Mouse (Mus musculus) E14TG2a.4 (cell line): ENCODE data around the gene Ptch2.
A peak's percentile ranks its signal among the peaks of the same experiment; 100 is the strongest.

Experiments
- H3K27me3 ChIP-seq: 2 replicates; pipeline ENCODE4 v1.6.1; 2014; ENCODE audit warnings: low read length, control low read depth; ENCODE audit not compliant: insufficient read depth
- H3K36me3 ChIP-seq: 2 replicates; pipeline ENCODE4 v1.6.1; 2014; ENCODE audit warnings: low read length, control low read depth; ENCODE audit not compliant: insufficient read depth
- H3K4me1 ChIP-seq: replicated peaks from 2 replicates; pipeline ENCODE4 v1.6.1; 2014; ENCODE audit warnings: low read depth, low read length, control low read depth
- H3K4me3 ChIP-seq: replicated peaks from 2 replicates; pipeline ENCODE4 v1.5.1; 2014; ENCODE audit warnings: mild to moderate bottlenecking, low read length
- H3K9me3 ChIP-seq: 2 replicates; pipeline ENCODE4 v1.6.1; 2014; ENCODE audit warnings: low read length, control low read depth
- CTCF ChIP-seq: conservative IDR thresholded peaks from 2 replicates; pipeline ENCODE4 v1.5.1; 2014; ENCODE audit warnings: low read length
- NANOG ChIP-seq: IDR thresholded peaks from 2 replicates; pipeline ENCODE4 v1.6.1; 2014; ENCODE audit warnings: borderline replicate concordance, low read length, mixed read lengths
- POU5F1 ChIP-seq: IDR thresholded peaks from 2 replicates; pipeline ENCODE4 v1.6.1; 2014; ENCODE audit warnings: low read length, borderline replicate concordance

Ptch2 gene

DNA sequence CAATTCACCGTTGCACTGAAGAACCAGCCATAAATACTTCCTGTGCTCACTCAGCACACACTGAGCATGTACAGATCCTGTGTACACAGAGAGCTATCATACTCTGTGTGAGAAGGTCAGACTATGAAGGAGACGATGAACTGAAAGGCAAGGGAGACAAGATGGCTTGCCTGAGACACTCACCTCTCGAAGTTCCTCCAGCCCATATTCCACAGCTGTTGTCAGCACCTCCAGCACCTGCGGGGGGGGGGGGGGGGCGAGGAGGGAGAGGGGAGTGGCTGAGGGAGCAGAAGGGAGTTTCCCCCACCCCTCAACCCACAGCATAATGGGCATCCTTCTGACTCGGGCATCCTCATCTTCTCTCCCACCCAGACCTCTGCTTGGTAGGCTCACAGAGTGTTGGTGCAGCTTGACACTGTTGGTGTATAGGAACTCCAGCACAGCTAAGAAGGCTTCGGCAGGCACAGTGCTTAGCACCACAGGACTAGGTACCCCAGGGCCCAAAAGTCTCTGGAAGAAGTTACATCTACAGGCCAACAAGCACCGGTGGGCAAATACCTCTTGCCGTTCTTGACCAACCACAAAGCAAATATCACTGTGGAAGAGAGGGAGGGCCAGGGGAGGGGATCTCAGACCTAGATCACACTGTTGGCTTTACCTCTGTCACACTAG, 27.8 kb downstream of the Ptch2 start:
- peaks cover 87% of the 10 kb centered on the region for H3K4me1 ChIP-seq
- TF ChIP-seq POU5F1 (no peak), NANOG (no peak), CTCF (no peak)
- H3K27me3 ChIP-seq = no peaks in the 10 kb centered on the region

DNA sequence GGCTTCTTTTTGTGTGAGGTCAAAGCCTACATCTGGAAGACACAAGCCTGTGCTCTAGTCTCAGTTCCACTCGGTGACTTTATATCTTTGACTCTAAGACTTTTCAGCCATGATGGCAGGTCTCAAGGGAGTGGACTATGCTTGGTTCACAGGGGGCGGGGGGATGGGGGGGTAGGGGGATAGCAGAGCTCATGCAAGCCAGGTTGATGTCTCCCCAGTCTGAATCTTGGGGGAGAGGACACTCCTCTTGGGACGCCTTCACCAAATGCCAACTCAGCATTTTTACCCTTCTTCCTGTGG, 28.3 kb downstream of the Ptch2 start:
- no peaks in the 10 kb centered on the region for H3K9me3 ChIP-seq
- TF ChIP-seq NANOG (no peak), CTCF (no peak), POU5F1 (no peak)
- H3K36me3 ChIP-seq = peaks cover 55% of the 10 kb centered on the region

More for the DNA sequence above, 27.8 kb downstream of the Ptch2 start:
- no peaks in the 10 kb centered on the region for H3K9me3 ChIP-seq
- H3K36me3 ChIP-seq = peaks cover 55% of the 10 kb centered on the region
- H3K4me3 ChIP-seq = peak overlapping the region; percentile 47

DNA sequence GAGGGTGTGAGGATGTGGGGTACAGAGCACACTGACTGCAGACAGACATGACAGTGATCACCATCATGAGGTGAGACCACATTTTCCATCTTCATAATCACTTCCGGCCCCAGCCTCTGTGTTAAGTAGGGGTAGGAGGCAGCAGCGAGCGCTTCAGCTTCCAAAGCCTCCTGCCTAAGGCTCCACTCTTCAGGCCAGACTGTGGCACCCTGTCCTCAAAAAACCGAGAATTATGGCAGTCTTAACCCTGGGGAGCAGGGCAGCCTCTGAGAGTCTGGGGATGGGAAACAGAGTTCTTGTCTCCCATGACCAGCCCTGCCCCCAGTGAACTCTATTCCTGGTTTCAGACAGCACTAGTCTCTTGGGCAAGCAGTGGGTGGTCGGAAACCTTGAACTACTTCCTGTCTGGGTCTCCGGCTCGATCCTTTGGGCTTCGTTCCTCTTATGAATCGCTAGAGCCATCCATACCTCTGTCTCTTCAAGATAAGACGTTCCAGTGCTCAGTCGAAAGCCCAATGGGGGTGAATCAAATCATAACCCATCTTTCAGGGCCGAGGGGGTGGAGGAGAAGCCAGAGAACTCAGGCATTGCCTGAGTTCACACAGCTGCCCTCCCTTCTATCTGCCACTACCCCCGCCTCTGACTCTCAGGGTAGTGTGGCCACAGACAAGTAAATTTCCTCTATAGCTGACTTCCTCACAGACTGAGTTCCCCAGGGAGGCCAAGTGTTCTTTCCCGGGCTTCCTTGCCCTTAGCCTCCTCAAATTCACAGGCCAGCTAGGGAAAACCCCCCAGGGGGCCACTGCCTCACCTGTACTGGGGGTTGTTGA, 28.9 kb downstream of the Ptch2 start:
- peaks cover 60% of the 10 kb centered on the region for H3K36me3 ChIP-seq
- peak overlapping the region; percentile 82 for H3K4me3 ChIP-seq
- TF ChIP-seq CTCF = no peak
- TF ChIP-seq POU5F1 = no peak
- no peak for TF ChIP-seq NANOG
- no peaks in the 10 kb centered on the region for H3K27me3 ChIP-seq
- peaks cover 89% of the 10 kb centered on the region for H3K4me1 ChIP-seq
- no peaks in the 10 kb centered on the region for H3K9me3 ChIP-seq

More for the DNA sequence above, 28.3 kb downstream of the Ptch2 start:
- peaks cover 88% of the 10 kb centered on the region for H3K4me1 ChIP-seq
- peak overlapping the region; percentile 82 for H3K4me3 ChIP-seq
- no peaks in the 10 kb centered on the region for H3K27me3 ChIP-seq

DNA sequence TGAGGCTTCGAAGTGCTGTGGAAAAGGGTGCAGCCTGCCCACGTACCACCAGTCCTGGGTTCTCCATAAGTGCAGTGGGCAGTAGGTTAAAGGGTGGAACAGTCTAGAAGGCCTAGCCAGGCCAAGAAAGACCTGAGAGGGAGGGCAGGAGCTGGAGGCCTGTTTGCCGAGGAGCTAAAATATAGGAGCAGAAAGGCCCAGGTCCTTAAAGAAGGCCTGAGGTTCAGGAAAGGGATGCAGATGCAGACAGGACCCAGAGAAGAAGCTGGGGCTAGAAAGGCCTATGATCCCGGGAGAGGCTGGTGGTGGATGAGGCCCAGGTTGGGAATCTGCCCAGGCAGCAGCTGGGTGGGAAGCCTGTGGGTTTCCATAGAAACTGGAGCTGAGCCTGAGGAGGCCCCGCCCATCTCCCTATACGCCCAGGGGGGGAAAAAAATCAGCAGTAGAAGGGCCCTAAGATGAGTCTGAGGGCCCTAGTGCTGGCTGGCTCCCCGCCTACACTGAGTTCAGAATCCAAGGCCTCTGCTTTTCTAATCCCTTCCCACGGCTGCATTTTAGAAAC, 29.6 kb downstream of the Ptch2 start, which contains the start of gene Btbd19:
TSS of gene Btbd19 (minus strand) at position 378 of the 562 bp plus-strand sequence.
- Histone ChIP-seq H3K9me3 (no peaks in the 10 kb centered on the region), H3K36me3 (peaks cover 67% of the 10 kb centered on the region), H3K4me3 (peak within 1 kb of the TSS; percentile 82), H3K4me1 (peaks cover 93% of the 10 kb centered on the region), H3K27me3 (no peaks in the 10 kb centered on the region)
- TF ChIP-seq CTCF (no peak), NANOG (no peak), POU5F1 (no peak)

DNA sequence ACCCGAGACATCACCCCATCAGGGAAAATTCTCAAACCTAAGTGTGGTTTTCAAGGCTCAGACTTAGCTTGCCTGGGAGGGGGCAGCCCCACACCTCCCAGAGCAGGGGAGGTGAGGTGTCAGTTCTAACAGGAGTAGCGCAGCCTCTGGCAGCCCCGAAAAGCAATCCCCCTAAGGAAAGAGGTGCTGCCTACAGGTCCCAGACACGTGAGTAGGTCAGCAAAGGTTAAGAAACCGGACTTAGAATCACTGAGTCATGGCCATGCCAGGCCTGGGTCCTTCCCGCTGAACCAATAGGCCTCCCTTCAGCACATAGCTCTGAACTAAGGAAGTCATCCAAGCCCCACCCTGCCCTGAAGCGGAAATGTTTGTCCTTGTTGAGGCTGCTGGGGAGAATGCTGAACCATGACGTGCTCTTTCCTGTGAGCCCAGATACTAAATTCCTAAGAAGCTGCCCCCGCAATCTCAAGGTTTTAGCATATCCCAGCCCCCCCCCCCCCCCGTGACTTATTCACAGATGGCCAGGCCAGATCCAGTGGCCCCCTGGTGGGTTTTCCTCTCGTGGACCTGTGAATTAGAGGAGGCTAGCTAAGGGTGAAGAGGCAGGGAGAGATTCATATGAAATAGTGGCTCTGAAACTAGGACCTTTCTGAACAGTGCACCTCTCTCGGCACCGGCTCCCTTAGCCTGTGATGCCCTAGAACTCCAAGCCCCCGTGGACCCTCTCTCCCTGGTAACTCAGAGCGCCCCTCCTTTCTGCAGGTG, 30.2 kb downstream of the Ptch2 start:
- TF ChIP-seq CTCF (no peak), NANOG (no peak), POU5F1 (no peak)
- H3K4me3 ChIP-seq = peak overlapping the region; percentile 82
- no peaks in the 10 kb centered on the region for H3K27me3 ChIP-seq
- peaks cover 74% of the 10 kb centered on the region for H3K36me3 ChIP-seq
- H3K4me1 ChIP-seq = peaks cover 100% of the 10 kb centered on the region
- no peaks in the 10 kb centered on the region for H3K9me3 ChIP-seq

DNA sequence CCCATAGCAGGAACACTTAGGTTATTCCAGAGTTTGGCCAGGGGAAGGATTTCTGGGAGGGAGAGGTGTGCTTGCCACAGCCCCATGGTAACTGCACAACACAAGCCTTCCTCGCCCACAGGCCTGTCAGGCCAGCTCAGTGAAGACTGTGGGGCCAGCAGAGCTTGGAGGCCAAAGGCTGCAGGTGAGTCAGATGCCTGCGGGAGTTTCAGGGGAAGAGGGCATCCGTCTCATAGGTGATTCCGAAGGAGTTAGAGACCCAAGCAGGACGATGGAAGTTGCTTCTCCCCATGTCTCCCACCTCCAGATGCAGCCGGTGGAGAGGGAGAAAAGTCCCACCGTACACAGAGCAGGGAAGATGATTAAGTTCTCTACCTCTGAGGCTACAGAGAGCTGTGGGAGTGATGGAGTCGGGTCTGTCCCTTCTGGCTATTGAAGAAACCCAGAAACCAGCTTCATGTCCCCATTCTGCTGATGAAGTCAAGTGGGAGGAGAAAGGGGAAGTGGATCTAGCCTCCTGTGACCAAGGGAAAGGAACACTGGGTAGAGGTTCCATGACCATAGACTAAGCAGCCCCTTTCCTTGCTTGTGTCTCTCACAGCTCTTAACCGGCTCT, 30.9 kb downstream of the Ptch2 start, which contains the start of gene Tctex1d4:
TSS of gene Tctex1d4 (plus strand) at position 120 of the 616 bp plus-strand sequence.
- Histone ChIP-seq H3K9me3 (no peaks in the 10 kb centered on the region), H3K4me1 (peaks cover 100% of the 10 kb centered on the region), H3K36me3 (peaks cover 76% of the 10 kb centered on the region), H3K4me3 (peak within 1 kb of the TSS; percentile 82), H3K27me3 (no peaks in the 10 kb centered on the region)
- TF ChIP-seq CTCF (no peak), NANOG (no peak), POU5F1 (no peak)

DNA sequence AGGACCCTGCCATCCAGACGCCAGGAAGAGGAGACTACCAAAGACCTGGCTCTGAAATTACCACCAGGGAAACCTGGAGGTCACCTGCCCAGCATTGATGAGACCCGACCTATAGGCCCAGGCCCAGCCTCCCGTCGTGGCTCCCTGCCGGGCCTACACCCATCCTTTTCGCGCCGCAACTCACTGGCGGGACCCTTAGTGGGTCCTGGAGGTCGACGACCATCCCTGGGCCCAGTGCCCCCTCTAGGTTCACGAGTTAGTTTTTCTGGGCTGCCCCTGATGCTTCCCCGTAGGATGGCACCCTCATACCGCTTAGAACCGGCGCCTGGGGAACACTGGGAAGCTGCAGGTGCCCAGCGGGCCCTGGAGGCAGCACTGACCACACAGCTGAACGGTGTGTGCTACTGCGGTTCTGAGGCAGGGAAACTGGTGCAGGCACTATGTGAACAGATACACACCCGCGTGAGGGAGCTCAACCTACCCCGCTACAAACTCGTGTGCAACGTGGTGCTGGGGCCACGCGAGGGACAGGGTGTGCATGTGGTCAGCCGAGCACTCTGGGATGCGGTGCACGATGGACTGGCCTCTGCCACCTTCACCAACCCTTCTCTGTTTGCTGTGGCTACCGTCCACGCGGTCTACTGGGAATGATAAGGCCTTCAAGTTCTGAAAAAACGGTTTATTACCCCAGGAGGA, 32.3 kb downstream of the Ptch2 start:
- H3K4me3 ChIP-seq = peak overlapping the region; percentile 58
- H3K9me3 ChIP-seq = no peaks in the 10 kb centered on the region
- peaks cover 70% of the 10 kb centered on the region for H3K36me3 ChIP-seq
- TF ChIP-seq CTCF = no peak
- no peak for TF ChIP-seq POU5F1
- TF ChIP-seq NANOG = no peak
- H3K27me3 ChIP-seq = peaks cover 7% of the 10 kb centered on the region
- peaks cover 100% of the 10 kb centered on the region for H3K4me1 ChIP-seq
